Mouse (Mus musculus): ENCODE measurements around the gene Rhbdl1.

Rhbdl1 gene

DNA sequence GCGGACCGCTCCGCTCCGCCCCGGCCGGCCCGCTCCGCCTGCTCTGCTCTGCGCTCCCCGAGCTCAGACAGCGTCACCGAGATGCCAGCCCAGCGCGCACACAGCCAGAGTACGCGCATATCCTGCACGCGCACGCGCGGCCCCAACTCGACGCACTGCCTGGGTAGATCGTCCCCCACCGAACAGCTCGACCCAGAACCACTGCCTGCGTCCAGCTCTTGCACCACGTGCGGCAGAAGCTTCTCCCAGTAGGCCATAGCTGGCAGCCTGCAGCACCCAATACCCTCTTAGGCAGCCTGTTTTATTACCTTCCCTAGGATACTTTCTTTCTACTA, at the start of gene Rhbdl1:
Rhbdl1 (minus strand) TSS at position 220 of the 335 bp plus-strand sequence.
- DNase-seq = peak; percentile 75

DNA sequence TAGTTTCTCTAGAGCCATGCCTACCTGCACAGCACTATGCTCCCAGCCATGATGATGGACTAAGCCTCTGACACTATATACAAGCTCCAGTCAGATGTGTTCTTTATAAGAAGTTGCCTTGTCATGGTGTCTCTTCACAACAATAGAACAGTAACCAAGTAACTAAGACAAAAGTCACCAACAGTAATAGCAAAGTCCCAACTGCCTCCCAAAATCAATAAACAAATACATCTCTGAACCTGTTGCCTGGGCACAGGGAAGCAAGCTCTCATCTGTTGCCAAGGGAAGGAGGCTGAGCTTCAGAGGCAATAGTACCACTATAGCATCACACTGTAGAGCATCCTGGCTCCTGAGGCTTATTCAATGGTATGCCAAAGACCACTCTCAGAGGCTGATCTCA, 49.7 kb upstream of the Rhbdl1 start:
- no peak for DNase-seq

DNA sequence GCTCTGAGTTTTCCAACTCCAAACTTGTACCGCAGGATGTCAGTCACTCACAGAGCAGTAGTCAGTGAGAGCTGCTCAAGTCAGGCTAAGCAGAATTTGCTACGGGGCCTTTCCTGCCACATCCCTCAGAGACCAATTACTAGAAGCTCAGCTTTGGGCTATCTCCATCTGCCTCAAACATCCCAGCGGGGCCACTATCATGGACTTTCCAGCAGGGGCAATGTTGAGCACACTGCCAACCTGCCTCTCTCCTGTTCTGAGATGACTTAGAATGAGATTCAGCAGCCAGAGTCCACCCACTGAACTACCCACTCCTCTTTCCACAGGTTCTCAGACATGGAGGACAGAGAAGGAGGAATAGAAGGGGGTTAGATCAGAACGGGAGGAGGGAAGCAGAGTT, 48.5 kb upstream of the Rhbdl1 start:
- peak; percentile 38 for DNase-seq

DNA sequence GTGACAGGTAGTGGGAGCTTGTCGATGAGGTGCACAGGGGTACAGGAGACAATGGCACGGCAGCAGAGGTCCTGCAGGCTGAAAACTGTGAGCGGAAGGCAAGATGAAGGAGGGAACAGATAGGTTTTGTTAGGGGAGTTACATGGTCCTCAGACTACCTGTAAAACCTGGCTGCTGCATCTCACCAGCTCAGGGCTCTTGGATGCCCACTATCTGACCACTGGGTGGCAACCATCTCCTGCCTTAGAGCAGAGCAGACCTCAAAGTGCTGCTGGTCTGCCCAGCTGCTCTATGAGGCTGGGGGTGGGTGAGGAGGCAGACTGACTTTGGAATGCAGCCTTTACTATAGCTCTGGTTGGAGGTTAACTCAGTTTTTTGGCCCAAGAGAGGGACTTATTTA, 46.7 kb upstream of the Rhbdl1 start:
- no peak for DNase-seq

DNA sequence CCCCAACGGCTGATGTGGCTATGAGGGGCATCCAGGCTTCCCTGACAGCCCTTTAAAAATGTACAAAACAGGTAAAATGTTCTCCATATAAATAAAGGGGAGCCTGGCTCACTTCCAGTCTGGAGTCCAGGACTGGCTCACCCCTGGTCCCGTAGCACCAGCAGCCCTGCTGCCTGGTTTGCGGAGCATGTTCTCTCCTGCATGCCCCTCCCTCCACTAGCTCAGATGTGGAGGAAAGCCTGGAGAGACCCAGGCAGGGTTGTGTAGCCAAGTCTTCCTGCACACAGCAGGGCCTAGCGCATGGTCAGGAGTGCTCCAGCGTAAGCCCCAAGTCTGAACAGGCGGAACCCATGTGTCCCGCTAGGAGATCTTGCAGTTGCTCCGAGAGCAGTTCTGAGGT, 46.2 kb upstream of the Rhbdl1 start:
- no peak for DNase-seq

DNA sequence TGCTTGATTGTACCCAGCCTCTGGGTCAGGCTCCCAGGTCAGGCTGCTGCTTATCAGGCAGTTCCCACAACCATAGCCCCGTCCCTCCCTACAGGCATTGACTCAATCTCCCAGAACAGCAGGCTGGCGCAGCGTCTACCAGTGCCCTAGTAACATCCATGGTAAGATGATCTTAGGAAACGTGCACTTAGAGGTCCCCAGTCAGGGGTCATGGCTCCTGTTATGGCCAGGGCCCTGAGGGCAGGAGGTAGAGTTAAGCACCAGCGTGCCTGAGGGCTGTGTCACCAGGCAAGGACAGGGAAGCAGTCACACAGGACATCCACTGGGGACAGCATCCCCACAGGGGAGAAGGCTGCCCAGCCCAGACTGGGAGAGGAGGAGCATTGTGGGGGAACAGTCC, 45.2 kb upstream of the Rhbdl1 start:
- DNase-seq = no peak

DNA sequence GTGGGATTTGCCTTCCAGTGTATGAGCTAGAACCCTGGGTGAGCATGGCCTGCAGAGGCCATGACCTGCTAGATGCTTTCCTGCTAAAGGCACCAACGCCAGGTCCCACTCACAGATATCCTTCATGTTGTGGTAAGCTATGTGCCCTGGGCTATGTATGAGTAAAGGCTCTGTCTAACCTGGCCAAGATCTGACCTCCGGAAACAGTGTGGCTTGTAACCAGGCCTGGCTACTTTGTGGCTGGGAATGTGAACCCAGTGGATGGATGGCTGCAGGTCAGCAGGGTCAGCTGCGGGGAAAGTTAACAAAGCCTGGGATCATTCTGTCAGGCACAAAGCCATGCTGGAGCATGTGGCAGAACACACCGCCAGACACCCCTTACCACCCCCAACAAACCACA, 44.6 kb upstream of the Rhbdl1 start:
- DNase-seq = no peak

DNA sequence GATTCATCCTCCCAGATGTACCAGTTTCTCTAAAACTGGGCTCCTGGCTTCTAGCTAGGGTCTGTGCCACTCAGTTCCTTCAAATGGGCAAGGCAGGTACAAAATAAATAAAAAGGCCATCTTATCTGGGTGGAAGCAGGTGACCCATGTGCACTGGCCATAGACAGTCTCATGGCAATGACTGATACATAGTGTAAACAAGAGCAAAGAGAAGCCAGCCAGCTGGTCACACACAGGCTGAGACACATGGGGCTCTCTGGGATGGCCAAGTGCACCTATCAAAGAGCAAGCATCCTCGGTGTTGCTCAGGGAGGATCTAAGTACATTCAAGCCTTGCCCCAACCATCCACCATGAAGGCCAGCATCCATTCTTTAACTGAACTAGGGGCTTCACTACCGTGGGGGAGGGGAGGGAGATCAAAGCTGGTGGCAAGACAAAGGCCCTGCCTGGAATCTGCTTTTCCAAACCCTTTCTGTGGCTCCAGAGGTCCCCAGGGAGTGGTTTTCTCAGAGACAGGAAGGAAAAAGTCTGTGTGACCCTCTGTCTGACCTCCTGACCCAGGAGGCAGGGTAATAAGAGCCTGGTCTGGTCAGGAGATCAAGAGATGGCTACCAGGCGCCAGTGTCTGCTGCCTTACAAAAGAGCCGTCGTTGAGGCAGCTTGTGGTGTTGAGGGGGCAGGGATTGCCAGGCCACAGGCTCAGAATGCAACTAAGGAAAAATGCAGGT, 44.0 kb upstream of the Rhbdl1 start:
- no peak for DNase-seq

DNA sequence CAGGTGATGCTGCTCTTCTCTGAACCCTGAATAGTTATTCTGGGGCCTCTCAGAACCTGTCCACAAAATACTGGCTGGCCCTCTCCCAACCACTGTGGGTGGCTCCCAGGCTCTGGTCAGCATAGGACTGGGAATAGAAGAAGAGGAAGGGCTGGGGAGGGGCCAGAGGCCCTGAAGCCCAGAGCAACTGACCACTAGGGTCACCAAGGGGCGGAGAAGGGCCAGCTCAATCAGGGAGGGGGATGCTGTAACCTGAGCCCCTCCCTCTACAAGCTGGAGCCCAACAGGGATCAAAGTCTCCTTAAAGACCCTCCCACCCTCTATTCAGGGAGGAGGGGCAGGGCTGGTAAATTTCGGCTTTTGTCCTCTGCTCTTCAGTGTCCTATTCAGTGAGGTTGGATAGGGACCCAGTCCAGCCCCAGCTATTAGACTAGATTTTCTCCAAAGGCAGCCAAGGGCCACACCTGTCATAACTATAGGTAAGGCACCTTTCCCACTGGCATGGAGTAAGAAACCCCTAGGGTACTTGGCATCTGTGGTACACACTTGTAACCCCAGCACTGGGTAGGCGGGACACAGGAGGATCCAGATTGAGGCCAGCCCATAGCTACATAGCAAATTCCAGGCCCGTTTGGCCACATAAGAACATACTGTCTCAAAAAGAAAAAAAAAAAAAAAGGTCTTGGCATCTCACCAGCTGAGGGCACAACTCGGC, 43.3 kb upstream of the Rhbdl1 start, which contains the start of gene Wfikkn1:
Wfikkn1 (minus strand) TSS at position 663 of the 715 bp plus-strand sequence.
- no peak for DNase-seq

DNA sequence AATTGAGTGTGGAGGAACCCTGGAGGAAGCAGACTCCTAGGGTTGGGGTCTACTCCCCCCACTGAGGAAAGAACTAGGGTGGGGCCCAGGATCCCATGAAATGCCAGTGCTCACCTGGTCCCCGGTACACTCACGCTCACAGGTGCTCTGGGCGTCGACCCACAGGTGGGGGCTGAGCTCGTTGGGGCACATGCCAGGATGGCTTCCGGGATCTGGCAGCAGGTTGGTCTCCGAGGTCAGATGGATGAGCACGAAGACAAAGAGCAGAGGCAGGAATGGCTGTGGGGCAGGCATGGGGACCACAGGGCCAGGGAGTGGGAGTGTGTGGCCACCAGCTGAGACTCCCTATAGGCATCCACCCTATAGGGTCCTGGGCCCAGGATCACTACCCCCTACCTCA, 42.7 kb upstream of the Rhbdl1 start:
- DNase-seq = no peak

DNA sequence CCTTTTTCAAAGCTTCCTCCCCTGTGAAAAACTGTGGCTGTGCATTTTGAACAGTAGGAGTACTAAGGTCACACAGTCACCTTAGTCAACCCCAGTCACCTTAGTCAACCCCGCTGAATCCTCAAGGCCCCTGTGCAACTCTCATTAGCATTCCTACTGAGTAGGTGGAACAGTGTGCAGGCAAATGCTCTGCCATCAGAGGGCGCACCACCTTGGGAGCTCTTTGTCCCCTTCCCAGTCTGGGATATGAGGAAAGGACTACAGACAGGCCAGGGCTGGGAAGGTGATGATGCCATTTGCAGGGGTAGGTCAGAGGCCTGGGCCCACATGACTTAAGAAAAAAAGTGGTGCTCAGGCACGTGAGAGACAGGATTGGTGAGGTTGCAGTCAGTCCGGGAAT, 42.2 kb upstream of the Rhbdl1 start:
- peak; percentile 85 for DNase-seq

DNA sequence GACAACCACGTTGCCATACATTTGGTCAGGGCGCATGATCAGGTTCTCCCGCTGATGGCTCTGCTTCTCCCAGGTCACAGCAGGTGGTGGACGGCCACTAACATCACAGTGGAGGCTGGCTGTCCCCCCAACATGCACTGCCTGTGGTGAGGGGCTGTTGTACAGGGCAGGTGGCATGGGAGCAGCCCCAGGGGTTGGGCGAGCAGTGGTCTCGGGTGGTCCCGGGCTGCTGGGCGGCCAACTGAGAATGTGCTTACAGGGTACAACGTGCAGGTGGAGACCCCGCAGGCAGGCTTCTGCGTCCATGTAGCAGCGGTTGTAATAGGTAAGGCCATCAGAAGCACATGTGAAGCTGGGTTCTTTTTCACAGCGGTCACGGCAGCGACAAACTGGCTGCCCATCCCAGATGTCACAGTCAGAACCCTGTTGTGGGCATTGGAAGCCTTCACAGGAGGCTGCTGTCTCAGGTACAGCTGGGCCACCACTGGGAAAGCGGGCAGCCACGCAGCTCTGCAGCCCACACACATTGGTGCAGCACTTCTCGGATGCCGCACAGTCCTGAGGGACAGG, 41.6 kb upstream of the Rhbdl1 start:
- DNase-seq = no peak

DNA sequence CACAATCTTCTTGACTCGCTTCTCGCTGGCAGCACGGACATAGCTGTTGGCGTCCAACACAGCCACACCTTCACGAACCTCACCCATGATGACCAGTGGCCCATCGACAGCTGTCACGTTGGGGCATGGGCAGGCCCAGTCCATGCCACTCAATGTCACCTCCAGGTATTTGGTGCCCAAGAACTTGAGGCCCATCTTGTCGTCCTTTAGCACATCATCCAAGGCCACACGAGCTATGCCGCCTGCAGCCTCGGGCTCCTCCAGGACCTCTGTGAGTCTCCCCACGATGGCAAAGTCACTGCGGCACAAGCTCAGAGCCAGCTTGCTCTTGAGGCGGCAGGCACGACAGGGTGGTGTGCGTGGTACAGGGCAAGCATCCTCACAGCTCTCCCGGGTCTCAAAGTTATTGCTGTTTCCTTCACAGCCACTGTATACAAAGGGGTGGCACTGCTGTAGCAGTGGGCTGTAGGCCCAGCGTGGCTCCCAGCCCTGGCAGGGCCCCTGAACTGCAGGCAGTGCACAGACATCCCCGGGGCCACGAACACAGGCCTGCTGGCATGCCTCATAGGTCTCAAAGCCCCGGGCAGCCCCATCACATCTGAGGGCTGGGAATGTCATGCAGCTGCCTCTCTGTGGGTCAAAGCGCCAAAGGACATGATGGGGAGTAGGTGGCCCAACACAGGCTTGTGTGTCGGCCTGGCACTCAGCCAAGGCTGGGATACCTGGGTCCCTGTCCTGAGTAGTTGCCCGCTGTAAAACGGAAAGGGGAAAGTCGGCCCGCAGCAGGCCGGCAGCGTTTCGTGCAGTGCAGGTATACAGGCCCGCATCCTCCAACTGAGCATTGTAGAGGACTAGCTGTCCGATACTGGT, 40.9 kb upstream of the Rhbdl1 start:
- DNase-seq = no peak

DNA sequence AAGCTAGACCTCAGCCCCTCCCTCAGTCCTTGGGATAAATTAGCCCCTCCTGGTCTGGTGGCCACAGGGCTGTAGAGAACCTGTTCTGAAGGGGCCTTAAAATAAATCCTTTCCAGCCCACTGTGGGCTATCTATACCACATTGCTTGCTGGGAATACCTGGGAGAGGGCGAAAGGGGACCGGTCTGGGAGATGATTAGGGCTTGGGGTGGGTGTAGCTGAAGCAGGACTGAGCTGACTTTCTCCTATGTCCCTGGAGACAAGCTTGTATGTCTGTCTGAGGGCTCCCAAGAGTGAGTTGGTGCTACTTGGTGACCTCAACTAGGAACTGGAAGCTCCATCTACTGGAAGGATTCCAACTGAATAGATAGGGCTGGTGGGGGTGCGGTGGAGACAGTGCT, 39.9 kb upstream of the Rhbdl1 start:
- no peak for DNase-seq

DNA sequence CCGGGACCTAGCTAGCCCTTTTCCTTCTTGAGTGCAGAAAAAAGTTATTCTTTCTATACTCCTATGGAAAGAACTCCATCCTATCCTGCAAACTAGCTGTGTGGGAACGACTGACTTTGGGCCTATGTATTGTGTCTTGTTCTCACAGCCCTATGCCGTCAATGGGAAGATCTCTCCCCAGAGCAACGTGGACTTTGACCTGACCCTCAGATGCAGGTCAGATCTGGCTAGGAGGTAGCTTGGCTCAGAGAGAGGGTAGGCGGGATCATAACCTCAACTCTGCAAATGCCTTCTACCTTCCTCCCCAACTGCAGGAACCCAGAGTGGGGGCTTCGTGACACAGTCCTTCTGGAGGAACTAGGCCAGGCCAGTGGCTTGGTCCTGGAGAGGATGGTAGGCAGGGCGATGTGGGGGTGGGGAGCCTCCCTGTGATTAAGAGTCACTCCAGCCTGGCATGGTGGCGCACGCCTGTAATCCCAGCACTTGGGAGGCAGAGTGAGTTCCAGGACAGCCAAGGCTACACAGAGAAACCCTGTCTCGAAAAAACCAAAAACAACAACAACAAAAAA, 39.3 kb upstream of the Rhbdl1 start:
- peak; percentile 85 for DNase-seq

DNA sequence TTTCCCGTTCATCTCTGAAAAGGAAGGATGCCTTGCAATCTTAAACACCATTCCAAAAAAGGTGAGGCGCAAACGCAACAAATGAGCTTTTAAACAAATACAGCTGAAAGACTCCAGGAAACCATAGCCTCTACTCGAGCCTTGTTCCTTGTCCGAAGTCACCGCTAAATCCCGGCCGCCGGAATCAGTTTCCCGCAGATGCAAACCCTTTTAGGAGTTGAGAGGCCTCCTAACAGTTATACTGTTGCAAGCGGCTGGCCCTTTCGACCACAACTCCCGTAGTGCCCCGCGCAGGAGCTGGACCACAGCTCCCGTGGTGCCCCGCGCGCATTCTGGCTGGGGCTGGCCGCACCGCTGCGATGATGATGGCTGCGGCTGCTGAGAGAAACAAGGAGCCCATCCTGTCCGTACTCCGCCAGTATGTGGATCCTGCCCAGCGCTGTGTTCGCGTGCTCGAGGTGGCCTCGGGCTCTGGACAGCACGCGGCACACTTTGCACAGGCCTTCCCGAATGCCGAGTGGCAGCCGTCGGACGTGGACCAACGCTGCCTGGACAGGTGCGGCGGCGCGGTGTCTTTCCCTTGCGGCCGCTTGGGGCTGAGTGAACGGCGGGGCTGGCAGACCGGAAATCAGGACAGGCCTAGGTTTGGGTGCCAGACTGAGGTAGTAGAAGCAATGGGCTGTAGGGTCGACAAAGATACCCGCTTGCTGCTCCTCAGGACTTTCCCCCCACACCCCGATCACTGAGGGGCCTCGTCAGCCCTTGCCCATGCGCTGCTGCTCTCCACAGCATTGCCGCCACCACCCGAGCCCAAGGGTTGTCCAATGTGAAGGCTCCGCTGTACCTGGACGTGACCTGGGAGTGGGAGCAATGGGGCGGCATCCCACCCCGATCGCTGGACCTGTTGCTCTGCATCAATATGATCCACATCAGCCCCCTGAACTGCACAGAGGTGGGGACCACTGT, 38.4 kb upstream of the Rhbdl1 start:
- DNase-seq = peak; percentile 89

DNA sequence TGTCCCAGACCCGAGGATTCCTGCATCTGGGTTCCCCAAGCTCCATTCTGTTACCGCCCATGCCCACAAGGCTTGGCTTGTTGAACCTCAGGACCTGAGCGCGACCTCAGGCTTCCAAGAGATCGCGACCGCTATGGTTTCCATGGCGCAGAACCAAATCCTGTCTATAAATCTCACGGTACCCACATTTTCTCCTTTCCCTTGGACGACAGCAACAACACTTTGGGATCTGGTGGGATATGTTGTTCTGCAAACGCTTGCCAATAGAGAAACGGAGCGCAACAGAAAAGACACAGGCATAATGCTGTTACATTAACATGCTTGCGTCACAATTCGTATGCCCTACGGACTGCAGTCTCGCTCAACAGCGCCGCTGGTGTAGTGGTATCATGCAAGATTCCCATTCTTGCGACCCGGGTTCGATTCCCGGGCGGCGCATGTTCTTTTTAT, 37.7 kb upstream of the Rhbdl1 start, which contains the start of gene Mettl26:
Mettl26 (plus strand) TSS at position 354 of the 450 bp plus-strand sequence.
- DNase-seq = peak; percentile 90

DNA sequence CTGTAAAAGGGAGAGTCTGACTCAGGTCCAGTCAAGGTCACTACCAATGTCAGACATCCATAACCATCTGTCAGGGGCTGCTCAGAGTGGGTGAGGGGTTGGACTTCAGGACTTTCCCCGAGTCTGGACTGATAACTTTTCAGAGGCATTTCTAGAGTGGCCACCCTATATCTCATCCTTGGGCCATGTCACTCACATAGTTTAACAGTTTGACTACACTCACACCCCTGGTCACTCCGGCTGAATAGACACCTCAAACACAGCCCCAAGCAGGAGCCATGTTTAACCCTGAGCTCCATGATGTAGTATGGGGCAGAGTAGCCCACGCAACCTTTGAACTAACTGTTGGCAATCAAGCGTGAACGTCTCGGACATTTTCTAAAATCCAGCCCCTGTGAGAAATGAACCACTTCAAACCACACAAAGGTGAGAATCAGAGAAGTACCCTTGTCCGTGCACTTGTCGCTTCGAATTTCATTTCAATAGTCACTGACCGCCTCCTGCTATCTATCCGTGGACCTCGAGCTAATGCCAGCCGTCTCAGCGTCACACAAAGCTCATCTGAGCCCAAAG, 37.1 kb upstream of the Rhbdl1 start:
- peak; percentile 59 for DNase-seq

DNA sequence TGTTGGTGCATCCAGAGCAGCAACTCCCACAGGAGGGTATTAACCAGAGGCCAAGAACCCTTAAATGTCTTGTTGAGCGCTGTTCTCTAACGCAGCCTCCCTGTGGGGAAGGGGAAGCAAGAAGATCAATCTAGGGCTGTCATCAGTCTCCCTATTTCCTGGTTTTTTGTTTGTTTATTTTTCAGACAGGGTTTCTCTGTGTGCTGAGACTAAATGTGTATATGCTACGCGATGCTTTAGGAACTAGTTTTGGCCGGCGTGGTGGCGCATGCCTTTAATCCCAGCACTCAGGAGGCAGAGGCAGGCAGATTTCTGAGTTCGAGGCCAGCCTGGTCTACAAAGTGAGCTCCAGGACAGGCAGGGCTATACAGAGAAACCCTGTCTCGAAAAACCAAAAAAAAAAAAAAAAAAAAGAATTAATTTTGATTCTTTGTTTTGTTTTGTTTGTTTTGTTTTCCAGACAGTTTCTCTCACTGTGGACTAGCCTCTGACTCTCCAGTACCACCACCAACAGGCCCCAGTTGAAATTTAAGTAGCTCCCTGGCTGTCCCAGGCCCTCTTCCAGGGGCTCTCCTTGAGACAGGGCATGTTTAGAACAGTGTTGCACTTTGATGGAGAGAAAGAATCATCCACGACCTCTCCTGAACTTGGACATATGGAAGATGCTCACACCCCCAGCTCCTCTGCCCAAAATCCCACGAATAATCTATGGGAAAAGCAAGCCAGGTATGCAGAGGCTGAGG, 36.5 kb upstream of the Rhbdl1 start:
- DNase-seq = no peak

DNA sequence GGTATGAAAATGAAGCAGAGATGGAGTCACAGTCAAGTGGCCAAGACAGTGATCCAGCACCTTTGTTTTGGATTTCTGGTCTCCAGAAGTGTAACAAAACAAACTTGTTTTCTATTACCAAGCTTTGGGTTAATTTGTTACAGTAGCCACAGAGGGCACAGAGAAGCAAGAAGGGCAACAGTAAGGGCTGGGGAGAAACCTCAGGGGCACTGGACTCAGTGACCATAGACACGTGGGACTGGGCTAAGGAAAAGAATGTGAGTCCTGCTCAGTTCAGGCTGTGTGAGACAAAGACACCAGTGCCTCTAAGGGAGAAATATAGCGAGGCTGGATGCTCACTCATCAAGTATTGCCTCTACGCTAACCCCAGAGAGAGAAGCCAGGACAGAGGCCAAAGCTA, 35.6 kb upstream of the Rhbdl1 start:
- peak; percentile 75 for DNase-seq
